Comparison of ENCODE assay signal across 9 mouse cellular contexts in genomic region chr8:120752082-120752452, GRCm38 (mm10). TPM values are rescaled to one million over a fixed set of nuclear protein-coding genes. Genes with fewer than 3 reads are reported as not detected.
A peak's percentile ranks its signal among the peaks of the same experiment; 100 is the strongest.
DNase-seq lines count a peak whose midpoint lies in the region; ATAC-seq lines count a peak whose summit lies in the region.
"Had no signal": no experiment of that assay in that cellular context is flagged by ENCODE, and none has a peak within 500 bp of the region (broad histone marks: within the 10 kb centered on the region; RNA-seq: fewer than 3 reads in every experiment).

No protein-coding gene starts in this region.

- H3K27ac ChIP-seq in lung, embryonic 15.5 days, result peak overlapping the region; percentile 81
- H3K27ac ChIP-seq in forebrain, embryonic 13.5 days, result no peak overlapping the region
- H3K27ac ChIP-seq: midbrain, embryonic 12.5 days had no signal

- WGBS in lung, embryonic 15.5 days, result 2% methylated on average over 12 of the region's 12 CpGs
- 27% methylated on average over 12 of the region's 12 CpGs for WGBS in forebrain, embryonic 13.5 days

- intact Hi-C loops in left cerebral cortex, postnatal 25 days (cut with DNase I), result no loop called here

- H3K4me1 ChIP-seq in lung, embryonic 15.5 days, result peaks cover 29% of the 10 kb centered on the region
- 0 out of 2 replicates have a peak, but pooled peaks cover 3% of the 10 kb centered on the region for H3K4me1 ChIP-seq in forebrain, embryonic 13.5 days

- DNase-seq in thymus, postnatal 0 days (ENCODE audit: low spot score), result peak; percentile 53
- no peak for DNase-seq in thymus, postnatal 36 days
- DNase-seq in gastrocnemius, postnatal 25 days, result peak; percentile 85
- DNase-seq in kidney, adult 18-20 months, result peak; percentile 68
- peak; percentile 47 to 70 for DNase-seq in urinary bladder, postnatal 36 days (ENCODE audit: low spot score in 2 of 2)
- no peak for DNase-seq in left cerebral cortex, postnatal 25 days (ENCODE audit: low spot score in 2 of 2)

- H3K4me3 ChIP-seq in lung, embryonic 15.5 days, result peak overlapping the region; percentile 11; the same call in 1 of the 2 replicates
- H3K4me3 ChIP-seq in forebrain, embryonic 13.5 days, result no peak overlapping the region
- H3K4me3 ChIP-seq: midbrain, embryonic 12.5 days had no signal

- H3K9me3 ChIP-seq in lung, embryonic 15.5 days, result no peaks in the 10 kb centered on the region
- no peaks in the 10 kb centered on the region for H3K9me3 ChIP-seq in forebrain, embryonic 13.5 days (replicated peaks)
- H3K9me3 ChIP-seq: midbrain, embryonic 12.5 days had no signal

- H3K27me3 ChIP-seq in lung, embryonic 15.5 days, result no peaks in the 10 kb centered on the region
- H3K27me3 ChIP-seq in forebrain, embryonic 13.5 days, result no peaks in the 10 kb centered on the region

- no peaks in the 10 kb centered on the region for H3K36me3 ChIP-seq in lung, embryonic 15.5 days
- no peaks in the 10 kb centered on the region for H3K36me3 ChIP-seq in forebrain, embryonic 13.5 days (ENCODE audit: poor library complexity, severe bottlenecking)
- H3K36me3 ChIP-seq: midbrain, embryonic 12.5 days had no signal

- ATAC-seq in lung, embryonic 15.5 days (ENCODE audit: borderline replicate concordance, extremely low read depth, low FRiP score, low TSS enrichment), result peak; percentile 79
- no peak for ATAC-seq in forebrain, embryonic 13.5 days

- H3K4me2 ChIP-seq in lung, embryonic 15.5 days, result peak overlapping the region; percentile 33
- no peak overlapping the region for H3K4me2 ChIP-seq in forebrain, embryonic 13.5 days
- H3K4me2 ChIP-seq: midbrain, embryonic 12.5 days had no signal

- no peak overlapping the region; the same call in 1 of the 2 replicates for H3K9ac ChIP-seq in lung, embryonic 15.5 days
- no peak overlapping the region for H3K9ac ChIP-seq in forebrain, embryonic 13.5 days
- H3K9ac ChIP-seq: midbrain, embryonic 12.5 days had no signal

RNA-seq across cellular contexts. Expression of gene Irf8, which starts 15.9 kb away (rescaled TPM):
- polyA plus RNA-seq in thymus, postnatal 0 days (2015; fragmentation: Nextera tagmentation; extraction: Ambion mirVana), result 77.8 and 82.4 TPM in 2 replicates
- total RNA-seq in gastrocnemius, postnatal 25 days (2021), result 1 to 10 TPM; 3.9 to 5.0 TPM
- 16.4 and 18.1 TPM in 2 replicates for polyA plus RNA-seq in lung, embryonic 15.5 days (2015; fragmentation: Nextera tagmentation; extraction: Ambion mirVana)
- total RNA-seq in left cerebral cortex, postnatal 25 days (2021), result 1 to 10 TPM; 4.9 to 5.8 TPM
- 2.7 TPM in 2 replicates for polyA plus RNA-seq in forebrain, embryonic 13.5 days (2015; fragmentation: Nextera tagmentation; extraction: Ambion mirVana)

Comparison
In these comparisons a context has a peak if more than half of its experiments do, and no peak if none do; other contexts are left out.
1. DNase-seq: peak in thymus, postnatal 0 days (single experiment), gastrocnemius, postnatal 25 days (single experiment), kidney, adult 18-20 months (single experiment) and urinary bladder, postnatal 36 days (2 of 2); none in thymus, postnatal 36 days (0 of 2) and left cerebral cortex, postnatal 25 days (0 of 2).